Mouse (Mus musculus): ENCODE measurements around the gene Rab4a.

GRCm38 (mm10) chr8:123805209-123805717, 522 bp upstream of the Rab4a start:
- no peak for TF ChIP-seq CTCF (IDR thresholded peaks at IDR 0.05; ENCODE audit: borderline replicate concordance, extremely low read depth, insufficient read depth, insufficient read length)
- TF ChIP-seq POLR2A (IDR thresholded peaks at IDR 0.05; ENCODE audit: borderline replicate concordance, extremely low read depth, insufficient read depth, insufficient read length, poor library complexity, severe bottlenecking) = no peak

Data from brain, embryonic 14.5 days (tissue).